Mouse (Mus musculus) hindbrain, postnatal 0 days (tissue): ENCODE measurements around the gene Ppp2r3a. TPM values are rescaled to one million over a fixed set of nuclear protein-coding genes. Genes with fewer than 3 reads are reported as not detected.
A peak's percentile ranks its signal among the peaks of the same experiment; 100 is the strongest.

Experiments
- ATAC-seq: fragments of 200-750 bp; cut with Nextera tagmentation; 2 replicates; pipeline ENCODE4 v1.8.0; 2017; ENCODE audit warnings: mild to moderate bottlenecking, moderate TSS enrichment, moderate library complexity
- DNase-seq: peaks from one replicate; pipeline ENCODE4 v3.0.0-alpha.2; 2015; ENCODE audit warnings: low spot score
- H3K27ac ChIP-seq: fragments of 300-500 bp; sonication (generic); 2 replicates; pipeline ENCODE4 v1.5.1; 2014; ENCODE audit warnings: mild to moderate bottlenecking
- H3K27me3 ChIP-seq: fragments of 300-500 bp; sonication (generic); 2 replicates; pipeline ENCODE4 v1.6.1; 2014; ENCODE audit warnings: low read length, mixed read lengths; ENCODE audit not compliant: insufficient read depth
- H3K36me3 ChIP-seq: fragments of 300-500 bp; sonication (generic); 2 replicates; pipeline ENCODE4 v1.6.1; 2014; ENCODE audit warnings: low read length, mixed read lengths; ENCODE audit not compliant: insufficient read depth
- H3K4me1 ChIP-seq: fragments of 300-500 bp; sonication (generic); 2 replicates; pipeline ENCODE4 v1.6.1; 2014; ENCODE audit warnings: antibody characterized with exemption, low read length, mixed read lengths; ENCODE audit not compliant: insufficient read depth
- H3K4me2 ChIP-seq: fragments of 300-500 bp; sonication (generic); 2 replicates; pipeline ENCODE4 v1.6.1; 2014; ENCODE audit warnings: low read depth, mild to moderate bottlenecking, low read length, moderate library complexity, mixed read lengths
- H3K4me3 ChIP-seq: fragments of 300-500 bp; sonication (generic); 2 replicates; pipeline ENCODE4 v1.5.1; 2014; ENCODE audit warnings: low read length
- H3K9ac ChIP-seq: fragments of 300-500 bp; sonication (generic); replicated peaks from 2 replicates; pipeline ENCODE4 v1.6.1; 2014; ENCODE audit warnings: mild to moderate bottlenecking, low read length, moderate library complexity, mixed read lengths
- H3K9me3 ChIP-seq: fragments of 300-500 bp; sonication (generic); 2 replicates; pipeline ENCODE4 v1.6.1; 2016; ENCODE audit warnings: low read length, mixed read lengths
- CTCF ChIP-seq: IDR thresholded peaks from 2 replicates; pipeline ENCODE4 v1.5.1; 2016; ENCODE audit warnings: antibody characterized with exemption, control low read depth, low read depth
- WGBS: fragments of 180-500 bp; shearing (Covaris S2); extraction: QIAGEN DNeasy Blood & Tissue Kit; methylation state at CpG from one replicate; pipeline ENCODE4 v1.1.7; 2014; 5-methylcytosine and 5-hydroxymethylcytosine counted together
- polyA plus RNA-seq: library from polyadenylated mRNA; unstranded; fragments of >200 nt; fragmentation: Nextera tagmentation; extraction: Ambion mirVana; gene quantifications from 2 replicates; pipeline ENCODE4 v1.2.1, GENCODE M21; 2015
- total RNA-seq: library from RNA; depleted of rRNA; stranded (reverse); fragments of >200 nt; gene quantifications from 2 replicates; pipeline ENCODE4 v1.2.3, GENCODE M21; 2014

Gene Ppp2r3a
- total and polyA plus RNA-seq, 2 experiments from 2014 or later: 17.1 to 28.0 TPM

GRCm38 (mm10) chr9:101073987-101074331, 177.6 kb downstream of the Ppp2r3a start, which contains the start of gene Msl2:
TSS of gene Msl2 (plus strand) at chr9:101074101.
- H3K27me3 ChIP-seq: no peaks in the 10 kb centered on the region
- DNase-seq (no peak), ATAC-seq (peak; percentile 60)
- H3K36me3 ChIP-seq: no peaks in the 10 kb centered on the region
- H3K27ac ChIP-seq: peak within 1 kb of the TSS; percentile 100
- peak within 1 kb of the TSS; percentile 97 for H3K4me3 ChIP-seq
- TF ChIP-seq CTCF: no peak
- WGBS: 2% methylated on average over 37 of the region's 43 CpGs
- H3K4me1 ChIP-seq: peaks cover 9% of the 10 kb centered on the region
- peak within 1 kb of the TSS; percentile 97 for H3K4me2 ChIP-seq
- no peaks in the 10 kb centered on the region for H3K9me3 ChIP-seq
- H3K9ac ChIP-seq: peak within 1 kb of the TSS; percentile 98

GRCm38 (mm10) chr9:101073041-101073986, 178.3 kb downstream of the Ppp2r3a start:
- WGBS: 2% methylated on average over 61 of the region's 65 CpGs
- Histone ChIP-seq H3K27ac (peak overlapping the region; percentile 100), H3K4me1 (peaks cover 3% of the 10 kb centered on the region), H3K9ac (peak overlapping the region; percentile 74), H3K9me3 (no peaks in the 10 kb centered on the region), H3K27me3 (no peaks in the 10 kb centered on the region), H3K4me3 (peak overlapping the region; percentile 97), H3K4me2 (peak overlapping the region; percentile 67), H3K36me3 (no peaks in the 10 kb centered on the region)
- ATAC-seq (peak; percentile 96), DNase-seq (peak; percentile 99)
- no peak for TF ChIP-seq CTCF

GRCm38 (mm10) chr9:101072506-101072905, 179.1 kb downstream of the Ppp2r3a start:
- Histone ChIP-seq H3K9ac (no peak overlapping the region), H3K27me3 (no peaks in the 10 kb centered on the region), H3K27ac (no peak overlapping the region), H3K9me3 (no peaks in the 10 kb centered on the region), H3K4me3 (no peak overlapping the region), H3K4me1 (no peaks in the 10 kb centered on the region; the same call in 1 of the 2 replicates), H3K4me2 (peak overlapping the region; percentile 67), H3K36me3 (no peaks in the 10 kb centered on the region)
- ATAC-seq (no peak), DNase-seq (no peak)
- TF ChIP-seq CTCF: no peak
- WGBS: 40% methylated on average over 5 of the region's 5 CpGs

- no peaks in the 10 kb centered on the region; the same call in 1 of the 2 replicates for H3K4me1 ChIP-seq
- no peaks in the 10 kb centered on the region for H3K9me3 ChIP-seq
- 95% methylated on average over 3 of the region's 3 CpGs for WGBS
- ATAC-seq (no peak), DNase-seq (no peak)
- no peak overlapping the region for H3K27ac ChIP-seq
- H3K4me3 ChIP-seq: no peak overlapping the region
- no peak overlapping the region for H3K4me2 ChIP-seq
- H3K27me3 ChIP-seq: no peaks in the 10 kb centered on the region
- TF ChIP-seq CTCF: no peak
- no peaks in the 10 kb centered on the region for H3K36me3 ChIP-seq
- H3K9ac ChIP-seq: no peak overlapping the region
Measured at GRCm38 (mm10) chr9:101069781-101070180, 181.8 kb downstream of the Ppp2r3a start.

- no peak for ATAC-seq
- WGBS: 63% methylated on average over 3 of the region's 3 CpGs
Measured at GRCm38 (mm10) chr9:101065076-101065602, 186.5 kb downstream of the Ppp2r3a start.

GRCm38 (mm10) chr9:101062253-101062780, 189.3 kb downstream of the Ppp2r3a start:
- no peak for TF ChIP-seq CTCF
- DNase-seq: no peak
- no peak overlapping the region for H3K27ac ChIP-seq
- H3K27me3 ChIP-seq: no peaks in the 10 kb centered on the region
- no peak overlapping the region for H3K4me3 ChIP-seq
- no peaks in the 10 kb centered on the region for H3K4me1 ChIP-seq
- H3K4me2 ChIP-seq: no peak overlapping the region
- ATAC-seq: no peak
- H3K36me3 ChIP-seq: no peaks in the 10 kb centered on the region
- WGBS: 56% methylated on average over 6 of the region's 6 CpGs
- no peaks in the 10 kb centered on the region for H3K9me3 ChIP-seq
- H3K9ac ChIP-seq: no peak overlapping the region

More at GRCm38 (mm10) chr9:101065076-101065602, 186.5 kb downstream of the Ppp2r3a start:
- Histone ChIP-seq H3K4me1 (no peaks in the 10 kb centered on the region), H3K36me3 (no peaks in the 10 kb centered on the region), H3K4me3 (no peak overlapping the region), H3K9ac (no peak overlapping the region), H3K27ac (no peak overlapping the region), H3K4me2 (no peak overlapping the region), H3K9me3 (no peaks in the 10 kb centered on the region), H3K27me3 (no peaks in the 10 kb centered on the region)
- DNase-seq: peak; percentile 40
- no peak for TF ChIP-seq CTCF
